Mouse (Mus musculus): ENCODE results near the gene Ccdc171.

DNA sequence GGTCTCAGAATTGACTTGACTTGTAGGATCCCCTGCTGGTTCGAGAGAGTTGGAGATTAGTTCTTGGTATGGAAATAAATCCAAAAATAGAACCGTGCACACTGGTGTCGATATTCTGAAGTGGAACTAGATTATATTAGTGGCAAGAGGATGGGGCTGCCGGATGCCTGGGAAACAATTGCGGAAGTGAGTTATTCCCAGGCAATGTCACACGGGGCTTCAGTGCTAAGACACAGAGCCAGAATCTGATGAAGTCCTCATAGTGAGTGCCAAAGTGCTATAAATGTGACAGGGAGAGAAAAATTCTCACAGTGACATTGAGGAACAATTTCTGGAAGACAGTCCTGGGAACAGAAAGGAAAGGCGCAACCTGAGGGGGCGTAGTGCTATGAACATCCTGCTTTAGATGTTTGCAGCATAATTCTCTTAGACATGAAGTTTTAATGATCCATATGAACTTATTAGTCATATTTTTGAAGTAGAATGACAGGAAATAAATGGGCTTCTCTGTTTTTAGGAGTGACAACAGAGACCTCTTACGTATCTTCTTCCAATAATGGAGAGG, 376.8 kb downstream of the Ccdc171 start:
- TF ChIP-seq CTCF (IDR thresholded peaks at IDR 0.05; ENCODE audit: borderline replicate concordance, extremely low read depth, insufficient read depth, insufficient read length) = no peak
- no peak for TF ChIP-seq POLR2A (IDR thresholded peaks at IDR 0.05; ENCODE audit: borderline replicate concordance, extremely low read depth, insufficient read depth, insufficient read length, poor library complexity, severe bottlenecking)

Data from brain, embryonic 14.5 days (tissue).